Mouse (Mus musculus): Measurements from ENCODE around the gene Slc25a27.

DNA sequence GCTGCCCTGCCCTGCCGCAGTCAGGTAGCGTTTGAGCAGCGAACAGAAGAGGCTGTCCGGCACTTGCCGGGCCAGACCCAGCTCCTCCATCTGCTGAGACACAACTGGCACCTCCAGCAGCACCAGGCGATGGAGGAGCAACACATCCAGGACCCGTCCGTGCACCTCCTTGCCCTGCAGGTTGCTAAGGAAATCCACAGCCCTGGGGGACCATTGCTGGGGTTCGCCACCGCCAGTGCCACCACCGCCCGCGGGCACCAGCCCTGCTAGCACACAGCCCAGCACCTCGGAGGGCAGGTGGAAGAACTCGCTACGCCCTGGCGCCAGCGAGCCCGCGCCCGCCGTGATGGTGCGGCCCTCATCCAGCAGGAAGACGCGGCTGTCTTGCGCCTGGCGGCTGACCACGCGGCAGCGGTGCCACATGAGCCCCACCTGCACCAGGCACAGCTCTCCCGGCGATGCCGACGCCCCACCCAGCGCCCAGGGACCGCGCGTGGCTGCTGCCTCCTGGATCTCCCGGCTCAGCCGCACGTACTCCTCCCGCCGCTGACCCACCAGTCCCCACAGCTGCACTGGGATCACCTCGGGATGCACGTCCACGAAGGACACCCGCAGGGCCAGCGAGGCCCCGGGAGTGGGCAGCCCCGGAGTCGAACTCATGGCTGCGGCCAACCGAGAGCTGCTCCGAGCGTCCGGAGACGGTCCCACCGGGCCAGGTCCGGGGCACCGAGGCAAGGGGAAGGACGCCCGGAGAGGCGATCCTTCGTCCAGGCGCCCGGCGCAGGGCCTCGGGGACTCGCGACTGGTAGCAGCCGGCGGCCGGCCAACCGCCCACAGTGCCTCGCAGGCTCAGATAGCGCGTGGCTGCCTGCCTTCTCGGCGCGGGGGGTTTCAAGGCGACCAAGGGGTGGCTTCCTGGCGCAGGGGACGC lies 37.3 kb downstream of the Slc25a27 start, which contains the start of gene Tdrd6:
- TF ChIP-seq CTCF (conservative IDR thresholded peaks at IDR 0.05; ENCODE audit: low read length) = no peak
- TF ChIP-seq POU5F1 (IDR thresholded peaks at IDR 0.05; ENCODE audit: borderline replicate concordance, low read length) = no peak
